Comparison of ENCODE assay signal across 14 mouse cellular contexts in the genomic region with DNA sequence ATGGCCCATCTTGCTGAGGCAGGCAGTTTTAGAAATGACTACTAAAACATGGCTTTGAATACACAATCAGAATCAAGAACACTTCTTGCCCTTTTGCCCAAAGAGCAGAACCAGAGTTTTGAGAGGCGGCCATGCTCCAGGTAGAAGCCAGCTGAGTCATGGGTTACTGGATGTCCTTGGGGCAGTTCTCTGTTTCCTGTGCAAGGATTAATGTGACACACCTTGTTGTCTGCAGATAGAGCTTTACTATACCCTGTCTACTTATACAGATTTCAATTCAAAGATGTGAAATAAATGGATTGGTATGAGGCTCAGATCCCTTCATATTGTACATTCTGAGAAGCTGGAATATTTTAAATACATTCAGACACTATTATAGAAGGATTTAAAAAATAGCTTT.
"Had no signal": no experiment of that assay in that cellular context is flagged by ENCODE, and none has a peak within 500 bp of the region (broad histone marks: within the 10 kb centered on the region; RNA-seq: fewer than 3 reads in every experiment).

No protein-coding gene starts in this region.

- H3K4me3 ChIP-seq: layer of hippocampus, adult 2 months; limb, embryonic 10.5 days; liver, embryonic 13.5 days; midbrain, embryonic 10.5 days; myocyte; neural tube, embryonic 15.5 days had no signal

- ATAC-seq: liver, postnatal 0 days had no signal

- H3K9me3 ChIP-seq: limb, embryonic 10.5 days; liver, embryonic 13.5 days; midbrain, embryonic 10.5 days; neural tube, embryonic 15.5 days had no signal

- H3K27me3 ChIP-seq: liver, embryonic 13.5 days; neural tube, embryonic 15.5 days had no signal

- H3K9ac ChIP-seq: liver, embryonic 13.5 days; liver, postnatal 0 days; neural tube, embryonic 15.5 days had no signal

- DNase-seq: kidney, adult 9 months; kidney, postnatal 36 days; liver, postnatal 0 days; lung, postnatal 4 days; midbrain, embryonic 14.5 days; retina, postnatal 1 day; thymus, postnatal 4 days had no signal

- H3K4me2 ChIP-seq: liver, embryonic 13.5 days; neural tube, embryonic 15.5 days had no signal

- H3K27ac ChIP-seq: kidney, postnatal 0 days; layer of hippocampus, adult 2 months; limb, embryonic 10.5 days; liver, embryonic 13.5 days; midbrain, embryonic 10.5 days; neural tube, embryonic 15.5 days had no signal
